Mouse (Mus musculus): Measurements from ENCODE around the gene Efcc1.

- TF ChIP-seq EP300 (IDR thresholded peaks at IDR 0.05; ENCODE audit: insufficient read depth, low read depth, low read length) = no peak
- TF ChIP-seq CTCF (IDR thresholded peaks at IDR 0.05; ENCODE audit: low read depth, low read length) = no peak
These were observed 74.8 kb downstream of the Efcc1 start for GRCm38 (mm10) chr6:87805448-87805847.
